8 mouse cellular contexts compared by ENCODE assay signal in the genomic region with DNA sequence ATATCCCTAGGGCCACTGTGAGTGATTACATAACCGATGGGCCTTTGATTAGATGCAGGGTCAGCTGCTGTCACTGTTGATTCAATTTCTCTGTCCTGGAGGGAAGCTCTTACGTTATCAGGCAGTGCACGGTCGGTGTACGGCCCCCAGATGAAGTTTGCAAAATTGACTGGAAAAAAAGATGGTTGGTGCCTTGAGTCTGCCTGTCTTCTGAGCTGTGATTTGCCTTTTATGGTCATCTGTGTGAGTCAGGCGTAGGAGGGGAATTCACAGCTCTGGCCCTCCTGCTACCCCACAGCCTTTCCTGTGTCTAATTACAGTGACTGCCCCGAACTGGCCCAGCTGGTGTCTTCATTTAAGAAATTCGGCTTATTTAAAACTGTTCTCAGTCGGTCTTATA. TPM values are rescaled to one million over a fixed set of nuclear protein-coding genes. Genes with fewer than 3 reads are reported as not detected.
DNase-seq lines count a peak whose midpoint lies in the region; ATAC-seq lines count a peak whose summit lies in the region.

No protein-coding gene starts in this region.

- peaks cover 38% of the 10 kb centered on the region for H3K4me1 ChIP-seq in kidney, embryonic 15.5 days
- H3K4me1 ChIP-seq in embryonic facial prominence, embryonic 15.5 days: peaks cover 11% of the 10 kb centered on the region
- peaks cover 17% of the 10 kb centered on the region for H3K4me1 ChIP-seq in intestine, embryonic 16.5 days (ENCODE audit: control insufficient read depth, insufficient read depth, low read length)

- no peaks in the 10 kb centered on the region for H3K9me3 ChIP-seq in kidney, embryonic 15.5 days (replicated peaks)
- H3K9me3 ChIP-seq in embryonic facial prominence, embryonic 15.5 days (replicated peaks): no peaks in the 10 kb centered on the region
- no peaks in the 10 kb centered on the region for H3K9me3 ChIP-seq in intestine, embryonic 16.5 days (ENCODE audit: control insufficient read depth, low read length)

- H3K27me3 ChIP-seq in kidney, embryonic 15.5 days: no peaks in the 10 kb centered on the region
- no peaks in the 10 kb centered on the region for H3K27me3 ChIP-seq in embryonic facial prominence, embryonic 15.5 days
- H3K27me3 ChIP-seq in intestine, embryonic 16.5 days (replicated peaks; ENCODE audit: control insufficient read depth, insufficient read depth, low read length): no peaks in the 10 kb centered on the region

- WGBS in kidney, embryonic 15.5 days: 11% methylated on average over 9 of the region's 9 CpGs
- 36% methylated on average over 9 of the region's 9 CpGs for WGBS in embryonic facial prominence, embryonic 15.5 days
- 28% methylated on average over 9 of the region's 9 CpGs for WGBS in intestine, embryonic 16.5 days

- H3K9ac ChIP-seq in kidney, embryonic 15.5 days: no peak overlapping the region
- H3K9ac ChIP-seq in embryonic facial prominence, embryonic 15.5 days: no peak overlapping the region
- H3K9ac ChIP-seq in intestine, embryonic 16.5 days (ENCODE audit: low read depth, low read length): no peak overlapping the region

- H3K4me3 ChIP-seq in kidney, embryonic 15.5 days (replicated peaks): no peak overlapping the region
- H3K4me3 ChIP-seq in embryonic facial prominence, embryonic 15.5 days (replicated peaks): no peak overlapping the region
- no peak overlapping the region for H3K4me3 ChIP-seq in intestine, embryonic 16.5 days (ENCODE audit: low read length)

- H3K36me3 ChIP-seq in kidney, embryonic 15.5 days: peaks cover 65% of the 10 kb centered on the region
- H3K36me3 ChIP-seq in embryonic facial prominence, embryonic 15.5 days: peaks cover 28% of the 10 kb centered on the region; the same call in 1 of the 2 replicates
- H3K36me3 ChIP-seq in intestine, embryonic 16.5 days (ENCODE audit: control insufficient read depth, insufficient read depth, low read length): peaks cover 7% of the 10 kb centered on the region; the same call in 1 of the 2 replicates

- H3K27ac ChIP-seq in kidney, embryonic 15.5 days: peak overlapping the region; percentile 86
- 0 out of 2 replicates have a peak overlapping the region, but pooled peaks have one; percentile 7 for H3K27ac ChIP-seq in embryonic facial prominence, embryonic 15.5 days (replicated peaks)
- peak overlapping the region; percentile 77 for H3K27ac ChIP-seq in intestine, embryonic 16.5 days (ENCODE audit: low read length)

- ATAC-seq in kidney, embryonic 15.5 days (replicated peaks; ENCODE audit: low FRiP score): peak; percentile 84
- ATAC-seq in embryonic facial prominence, embryonic 15.5 days (ENCODE audit: insufficient number of reproducible peaks, low FRiP score, low TSS enrichment, low read depth): 0 out of 2 replicates have a peak, but pooled peaks have one; percentile 20
- ATAC-seq in intestine, embryonic 16.5 days: peak; percentile 63

- DNase-seq in kidney, postnatal 25 days: no peak
- DNase-seq in CD4-positive helper T cell, adult 2 months (ENCODE audit: low read depth, low spot score): peak; percentile 66
- peak; percentile 67 to 80 for DNase-seq in right cerebral cortex, postnatal 36 days (ENCODE audit: low spot score in 2 of 2)
- DNase-seq in cerebellum, postnatal 10 days: no peak
- DNase-seq in ovary, postnatal 14 days (ENCODE audit: low spot score): no peak

- no peak overlapping the region for H3K4me2 ChIP-seq in kidney, embryonic 15.5 days
- no peak overlapping the region for H3K4me2 ChIP-seq in embryonic facial prominence, embryonic 15.5 days (replicated peaks)
- no peak overlapping the region for H3K4me2 ChIP-seq in intestine, embryonic 16.5 days (ENCODE audit: low read depth, low read length)

RNA-seq across cellular contexts. Expression of a gene that starts 16.7 kb away (rescaled TPM):
- polyA plus RNA-seq in kidney, embryonic 15.5 days (2015; fragmentation: Nextera tagmentation; extraction: Ambion mirVana): 1.3 and 1.6 TPM in 2 replicates
- polyA plus RNA-seq in embryonic facial prominence, embryonic 15.5 days (2015; fragmentation: Nextera tagmentation; extraction: Ambion mirVana): 1.0 and 1.1 TPM in 2 replicates
- 2.6 and 2.8 TPM in 2 replicates for polyA plus RNA-seq in intestine, embryonic 16.5 days (2015; fragmentation: Nextera tagmentation; extraction: Ambion mirVana)

RNA-seq across cellular contexts. Expression of a gene that starts 52.9 kb away (rescaled TPM):
- polyA plus RNA-seq in kidney, embryonic 15.5 days (2015; fragmentation: Nextera tagmentation; extraction: Ambion mirVana): 100 and 103 TPM in 2 replicates
- polyA plus RNA-seq in embryonic facial prominence, embryonic 15.5 days (2015; fragmentation: Nextera tagmentation; extraction: Ambion mirVana): 54.9 and 56.6 TPM in 2 replicates
- 93.6 and 98.8 TPM in 2 replicates for polyA plus RNA-seq in intestine, embryonic 16.5 days (2015; fragmentation: Nextera tagmentation; extraction: Ambion mirVana)

Comparison
In these comparisons a context has a peak if more than half of its experiments do, and no peak if none do; other contexts are left out.
1. ATAC-seq: peak in every context shown above with its lines; median percentile 84 in kidney, embryonic 15.5 days; 63 in intestine, embryonic 16.5 days; 20 in embryonic facial prominence, embryonic 15.5 days.
2. H3K27ac ChIP-seq: peak in every context shown above with its lines; median percentile 86 in kidney, embryonic 15.5 days; 77 in intestine, embryonic 16.5 days; 7 in embryonic facial prominence, embryonic 15.5 days.
3. DNase-seq: peak in CD4-positive helper T cell, adult 2 months (single experiment) and right cerebral cortex, postnatal 36 days (2 of 2); none in kidney, postnatal 25 days (0 of 2), cerebellum, postnatal 10 days (0 of 2) and ovary, postnatal 14 days (single experiment).